Mouse (Mus musculus) lung, postnatal 0 days (tissue): ENCODE measurements around the gene Rab11b. TPM values are rescaled to one million over a fixed set of nuclear protein-coding genes. Genes with fewer than 3 reads are reported as not detected.

Experiments used
- ATAC-seq: fragments of 200-750 bp; cut with Nextera tagmentation; 2 replicates; pipeline ENCODE4 v1.8.0; 2017; ENCODE audit warnings: moderate library complexity
- DNase-seq: peaks from one replicate; pipeline ENCODE4 v3.0.0-alpha.2; 2016; ENCODE audit warnings: low spot score
- H3K27ac ChIP-seq: fragments of 300-500 bp; sonication (generic); 2 replicates; pipeline ENCODE4 v1.5.1; 2014; ENCODE audit warnings: antibody characterized with exemption, mild to moderate bottlenecking, low read length, mixed read lengths
- H3K27me3 ChIP-seq: fragments of 300-500 bp; sonication (generic); replicated peaks from 2 replicates; pipeline ENCODE4 v1.6.1; 2014; ENCODE audit warnings: low read length, mixed read lengths; ENCODE audit not compliant: insufficient read depth
- H3K36me3 ChIP-seq: fragments of 300-500 bp; sonication (generic); 2 replicates; pipeline ENCODE4 v1.6.1; 2014; ENCODE audit warnings: low read length, mixed read lengths; ENCODE audit not compliant: insufficient read depth
- H3K4me1 ChIP-seq: fragments of 300-500 bp; sonication (generic); 2 replicates; pipeline ENCODE4 v1.6.1; 2014; ENCODE audit warnings: antibody characterized with exemption, low read depth, low read length, mixed read lengths; ENCODE audit not compliant: insufficient read depth
- H3K4me2 ChIP-seq: fragments of 300-500 bp; sonication (generic); replicated peaks from 2 replicates; pipeline ENCODE4 v1.6.1; 2014; ENCODE audit warnings: low read depth, mild to moderate bottlenecking, low read length, moderate library complexity, mixed read lengths
- H3K4me3 ChIP-seq: fragments of 300-500 bp; sonication (generic); 2 replicates; pipeline ENCODE4 v1.5.1; 2014; ENCODE audit warnings: low read depth, low read length
- H3K9ac ChIP-seq: fragments of 300-500 bp; sonication (generic); replicated peaks from 2 replicates; pipeline ENCODE4 v1.6.1; 2014; ENCODE audit warnings: low read depth, mild to moderate bottlenecking
- H3K9me3 ChIP-seq: fragments of 300-500 bp; sonication (generic); 2 replicates; pipeline ENCODE4 v1.6.1; 2016; ENCODE audit warnings: low read length, mixed read lengths
- CTCF ChIP-seq: IDR thresholded peaks from 2 replicates; pipeline ENCODE4 v1.5.1; 2016; ENCODE audit warnings: antibody characterized with exemption, mild to moderate bottlenecking
- EP300 ChIP-seq: IDR thresholded peaks from 2 replicates; pipeline ENCODE4 v1.6.1; 2016; ENCODE audit warnings: antibody characterized with exemption, mild to moderate bottlenecking, control low read depth
- WGBS: fragments of 180-500 bp; shearing (Covaris S2); extraction: QIAGEN DNeasy Blood & Tissue Kit; methylation state at CpG from one replicate; pipeline ENCODE4 v1.1.7; 2014; 5-methylcytosine and 5-hydroxymethylcytosine counted together
- polyA plus RNA-seq: library from polyadenylated mRNA; unstranded; fragments of >200 nt; fragmentation: Nextera tagmentation; extraction: Ambion mirVana; gene quantifications from 2 replicates; pipeline ENCODE4 v1.2.1, GENCODE M21; 2015

The Rab11b gene
- polyA plus RNA-seq, 1 experiment from 2014 or later, result 279 TPM

DNA sequence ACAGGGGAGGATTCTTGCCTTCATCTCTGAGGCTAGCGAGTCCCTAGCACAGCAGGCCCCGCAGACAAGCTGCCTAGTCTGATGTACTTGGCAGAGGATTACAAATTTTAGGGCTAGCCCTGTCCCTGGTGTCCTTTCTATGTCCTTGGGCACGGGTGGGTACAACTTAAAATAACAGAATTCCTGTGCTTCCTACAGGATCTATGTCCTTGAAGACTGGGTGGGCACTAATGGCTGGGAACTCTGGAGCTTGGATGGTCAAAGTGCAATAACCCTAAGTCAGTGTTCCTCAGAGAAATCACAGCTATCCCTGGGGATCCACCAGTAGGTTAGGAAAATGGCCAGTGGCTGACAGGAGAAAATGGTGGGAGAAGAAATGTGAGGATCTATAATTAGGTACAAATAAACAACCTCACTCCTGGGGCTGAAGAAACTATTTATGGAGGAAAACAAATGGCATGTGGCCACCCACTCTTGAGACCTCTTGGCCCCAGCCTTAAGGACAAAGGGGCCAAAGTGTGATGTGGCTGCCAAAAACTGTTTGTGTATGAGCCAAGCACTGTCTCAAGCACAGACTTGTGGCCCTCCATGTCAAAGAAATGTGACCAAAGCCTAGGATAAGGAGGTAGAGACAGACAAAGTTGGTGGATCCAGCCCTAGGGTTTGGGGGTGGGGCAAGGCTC is 4.1 kb downstream of the Rab11b start:
- Histone ChIP-seq H3K4me3 (no peak overlapping the region), H3K36me3 (no peaks in the 10 kb centered on the region), H3K9ac (no peak overlapping the region), H3K4me1 (peaks cover 33% of the 10 kb centered on the region), H3K27me3 (no peaks in the 10 kb centered on the region), H3K9me3 (no peaks in the 10 kb centered on the region), H3K4me2 (no peak overlapping the region; the same call in 1 of the 2 replicates), H3K27ac (peak overlapping the region; percentile 66)
- ATAC-seq, result no peak
- peak; percentile 64; the same call in 1 of the 2 replicates for TF ChIP-seq EP300
- no peak for TF ChIP-seq CTCF
- peak; percentile 49 for DNase-seq
- 77% methylated on average over 3 of the region's 3 CpGs for WGBS

DNA sequence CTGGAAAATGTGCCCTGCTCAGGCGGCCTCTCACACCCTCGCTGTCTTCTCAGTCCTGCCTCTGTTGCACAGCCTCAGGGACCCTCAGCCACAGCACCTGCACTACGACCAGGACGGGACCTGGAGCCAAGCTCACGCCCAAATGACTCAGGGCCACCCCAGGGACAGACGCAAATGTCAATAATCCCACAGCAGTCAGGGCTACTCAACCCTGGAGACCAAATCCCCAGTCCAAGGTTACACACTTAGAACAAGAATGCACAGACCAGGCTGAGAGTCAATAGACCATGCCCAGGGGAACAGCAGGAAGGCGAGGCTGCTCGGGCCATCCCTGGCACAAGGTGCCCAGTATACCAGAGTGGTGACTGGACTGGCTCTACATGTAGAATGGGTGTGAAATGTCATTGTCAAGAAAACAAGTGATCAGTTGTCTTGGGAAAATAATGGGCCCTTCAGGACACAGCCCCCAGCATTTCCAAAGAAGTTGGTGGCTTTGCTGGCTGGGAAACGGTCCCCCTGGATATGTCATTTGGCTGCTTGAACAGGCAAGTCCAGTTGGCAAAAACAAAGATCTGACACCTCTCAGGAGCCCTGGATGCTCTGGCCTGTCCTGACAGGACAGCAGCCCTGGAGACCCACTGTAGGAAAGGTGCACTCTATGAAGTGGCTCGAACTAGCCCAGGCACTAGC is 4.8 kb downstream of the Rab11b start:
- 79% methylated on average over 10 of the region's 10 CpGs for WGBS
- no peak for ATAC-seq
- peaks cover 33% of the 10 kb centered on the region for H3K4me1 ChIP-seq
- no peaks in the 10 kb centered on the region for H3K9me3 ChIP-seq
- H3K27ac ChIP-seq, result peak overlapping the region; percentile 66
- TF ChIP-seq EP300 (no peak), CTCF (no peak)
- H3K27me3 ChIP-seq, result no peaks in the 10 kb centered on the region
- no peak overlapping the region for H3K4me3 ChIP-seq
- no peak overlapping the region for H3K9ac ChIP-seq
- no peaks in the 10 kb centered on the region for H3K36me3 ChIP-seq
- H3K4me2 ChIP-seq, result no peak overlapping the region; the same call in 1 of the 2 replicates
- peak; percentile 50 for DNase-seq

DNA sequence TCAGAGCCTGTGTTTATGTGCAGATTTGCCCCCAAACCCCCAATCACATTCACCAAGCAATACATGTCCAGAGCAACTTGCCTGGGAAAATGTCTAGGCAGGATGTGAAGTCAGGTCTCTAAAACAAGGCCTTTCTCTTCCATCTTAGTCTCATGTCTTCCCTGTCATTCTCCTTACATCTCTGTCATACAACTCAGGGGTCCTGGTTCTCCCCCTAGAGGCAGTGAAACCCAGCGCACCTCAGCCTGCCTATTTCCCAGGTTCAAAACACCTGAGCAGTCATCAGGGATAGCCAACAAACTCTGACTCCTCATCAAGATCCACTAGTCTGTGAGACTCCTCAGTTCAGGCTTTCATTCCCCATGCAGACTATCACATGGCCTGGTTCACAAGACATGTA is 5.7 kb downstream of the Rab11b start:
- no peaks in the 10 kb centered on the region for H3K9me3 ChIP-seq
- 65% methylated on average over 1 of the region's 1 CpGs for WGBS
- peak; percentile 28; the same call in 1 of the 2 replicates for TF ChIP-seq CTCF
- TF ChIP-seq EP300, result no peak
- no peak overlapping the region for H3K4me2 ChIP-seq
- no peak overlapping the region; the same call in 1 of the 2 replicates for H3K27ac ChIP-seq
- no peak overlapping the region for H3K4me3 ChIP-seq
- H3K4me1 ChIP-seq, result peaks cover 33% of the 10 kb centered on the region
- DNase-seq (no peak), ATAC-seq (no peak)
- H3K27me3 ChIP-seq, result no peaks in the 10 kb centered on the region
- H3K9ac ChIP-seq, result no peak overlapping the region
- H3K36me3 ChIP-seq, result no peaks in the 10 kb centered on the region

DNA sequence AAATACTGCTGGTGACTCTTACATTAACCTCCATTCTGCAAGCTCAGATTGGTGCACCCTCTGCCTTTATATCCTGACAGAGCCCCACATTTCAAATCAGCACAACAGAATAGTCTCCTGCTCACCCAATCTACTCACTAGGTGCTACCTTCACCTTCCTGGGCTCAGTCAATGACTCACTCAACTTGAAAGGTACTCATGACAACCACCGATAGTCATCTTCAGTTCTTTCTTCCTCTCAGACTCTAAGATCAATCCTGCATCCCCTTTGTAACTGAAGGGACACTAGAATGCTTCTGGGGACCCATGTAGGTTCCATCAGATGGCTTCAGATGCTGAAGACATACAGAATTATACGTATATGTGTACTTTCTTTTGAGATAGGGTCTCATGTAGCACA is 8.0 kb downstream of the Rab11b start:
- Histone ChIP-seq H3K27ac (no peak overlapping the region), H3K4me1 (peaks cover 20% of the 10 kb centered on the region), H3K9ac (no peak overlapping the region), H3K4me2 (no peak overlapping the region), H3K27me3 (no peaks in the 10 kb centered on the region), H3K36me3 (peaks cover 5% of the 10 kb centered on the region; the same call in 1 of the 2 replicates), H3K4me3 (no peak overlapping the region), H3K9me3 (no peaks in the 10 kb centered on the region)
- TF ChIP-seq EP300 (no peak), CTCF (no peak)
- 90% methylated on average over 2 of the region's 2 CpGs for WGBS
- DNase-seq, result no peak
- no peak for ATAC-seq

DNA sequence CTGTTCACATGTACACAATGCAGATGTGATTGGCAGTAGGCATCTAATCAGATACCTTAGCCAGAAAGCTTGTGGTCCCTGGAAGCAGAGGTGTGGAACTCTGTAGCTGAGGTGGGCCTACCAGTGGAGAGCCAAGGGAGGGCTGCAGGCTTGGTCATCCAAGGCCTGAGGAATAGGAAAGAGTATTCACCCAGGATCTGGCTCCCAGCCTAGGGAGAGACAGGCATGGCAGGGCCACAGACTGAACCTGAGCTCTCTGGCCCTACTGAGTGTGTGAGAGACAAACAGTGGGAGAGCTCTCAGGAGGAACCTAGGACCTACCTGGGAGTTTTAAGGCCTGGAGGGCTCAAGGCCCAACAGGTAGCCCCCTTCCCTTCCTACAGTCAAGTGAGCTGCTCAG is 9.1 kb downstream of the Rab11b start:
- Histone ChIP-seq H3K9ac (no peak overlapping the region), H3K27ac (no peak overlapping the region), H3K4me3 (no peak overlapping the region), H3K4me2 (no peak overlapping the region), H3K36me3 (peaks cover 8% of the 10 kb centered on the region; the same call in 1 of the 2 replicates), H3K9me3 (no peaks in the 10 kb centered on the region), H3K27me3 (no peaks in the 10 kb centered on the region), H3K4me1 (peaks cover 10% of the 10 kb centered on the region)
- TF ChIP-seq EP300 (no peak), CTCF (no peak)
- DNase-seq (no peak), ATAC-seq (no peak)

DNA sequence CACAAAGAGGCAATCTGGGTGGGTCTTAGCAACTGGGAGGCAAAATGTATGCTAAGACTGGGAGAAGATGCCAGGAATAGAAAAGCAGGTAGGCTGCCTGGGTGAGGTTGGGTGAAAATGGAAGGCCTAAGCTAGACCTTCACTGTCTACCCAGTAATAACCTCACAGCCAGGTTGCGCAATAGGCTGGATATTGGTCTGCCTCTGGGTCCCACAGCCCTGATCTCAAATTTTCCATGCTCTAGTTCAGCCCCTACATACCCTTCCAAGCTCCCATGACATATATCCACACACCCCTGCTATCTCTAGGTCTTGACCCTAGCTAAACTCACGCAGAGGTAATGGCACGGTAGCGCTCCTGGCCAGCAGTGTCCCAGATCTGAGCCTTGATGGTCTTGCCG is 10.9 kb downstream of the Rab11b start:
- DNase-seq (no peak), ATAC-seq (no peak)
- H3K9me3 ChIP-seq, result no peaks in the 10 kb centered on the region
- no peak overlapping the region for H3K9ac ChIP-seq
- no peaks in the 10 kb centered on the region for H3K27me3 ChIP-seq
- H3K4me1 ChIP-seq, result no peaks in the 10 kb centered on the region
- no peak overlapping the region for H3K4me3 ChIP-seq
- 94% methylated on average over 5 of the region's 5 CpGs for WGBS
- H3K27ac ChIP-seq, result no peak overlapping the region
- H3K4me2 ChIP-seq, result no peak overlapping the region
- TF ChIP-seq EP300, result no peak
- no peak for TF ChIP-seq CTCF
- peaks cover 17% of the 10 kb centered on the region; the same call in 1 of the 2 replicates for H3K36me3 ChIP-seq
